Mouse (Mus musculus): ENCODE measurements around the gene Dis3. TPM values are rescaled to one million over a fixed set of nuclear protein-coding genes. Genes with fewer than 3 reads are reported as not detected.

Dis3 gene
- polyA plus RNA-seq, 1 experiment from 2014 or later = 27.5 TPM

GRCm38 (mm10) chr14:99058959-99059586 lies 40.5 kb downstream of the Dis3 start:
- H3K9me3 ChIP-seq (ENCODE audit: control insufficient read depth, low read length) = no peaks in the 10 kb centered on the region
- no peak overlapping the region for H3K4me2 ChIP-seq (ENCODE audit: low read length)
- peak; percentile 31; the same call in 1 of the 2 replicates for ATAC-seq (ENCODE audit: insufficient number of reproducible peaks, insufficient read depth, low FRiP score, low read depth)
- H3K27ac ChIP-seq (replicated peaks in 1 of 2; ENCODE audit: control insufficient read depth in 1 of 2, insufficient read depth in 1 of 2, low read depth in 2 of 2, low read length in 2 of 2) = no peak overlapping the region
- H3K36me3 ChIP-seq (ENCODE audit: control insufficient read depth, insufficient read depth, low read length) = peaks cover 68% of the 10 kb centered on the region
- no peak overlapping the region for H3K9ac ChIP-seq (ENCODE audit: low read length)
- WGBS = 85% methylated on average over 7 of the region's 7 CpGs
- H3K4me1 ChIP-seq (ENCODE audit: control insufficient read depth in 2 of 2, insufficient read depth in 2 of 2, low read length in 2 of 2) = no peaks in the 10 kb centered on the region
- H3K4me3 ChIP-seq (ENCODE audit: control insufficient read depth in 1 of 2, insufficient read depth in 1 of 2, low read depth in 1 of 2, low read length in 2 of 2) = no peak overlapping the region
- no peaks in the 10 kb centered on the region for H3K27me3 ChIP-seq (ENCODE audit: control insufficient read depth, insufficient read depth, low read length)

- H3K4me3 ChIP-seq (ENCODE audit: control insufficient read depth in 1 of 2, insufficient read depth in 1 of 2, low read depth in 1 of 2, low read length in 2 of 2) = peak overlapping the region; percentile 97 to 99
- peaks cover 24% of the 10 kb centered on the region for H3K36me3 ChIP-seq (ENCODE audit: control insufficient read depth, insufficient read depth, low read length)
- H3K4me2 ChIP-seq (ENCODE audit: low read length) = peak overlapping the region; percentile 72
- peak overlapping the region; percentile 47 to 94 for H3K27ac ChIP-seq (replicated peaks in 1 of 2; ENCODE audit: control insufficient read depth in 1 of 2, insufficient read depth in 1 of 2, low read depth in 2 of 2, low read length in 2 of 2)
- no peaks in the 10 kb centered on the region for H3K27me3 ChIP-seq (ENCODE audit: control insufficient read depth, insufficient read depth, low read length)
- under 1% methylated on average over 15 of the region's 15 CpGs for WGBS
- H3K4me1 ChIP-seq (ENCODE audit: control insufficient read depth in 2 of 2, insufficient read depth in 2 of 2, low read length in 2 of 2) = peaks cover 11 to 22% of the 10 kb centered on the region in 2 experiments
- no peaks in the 10 kb centered on the region for H3K9me3 ChIP-seq (ENCODE audit: control insufficient read depth, low read length)
- H3K9ac ChIP-seq (ENCODE audit: low read length) = peak overlapping the region; percentile 98
- ATAC-seq (ENCODE audit: insufficient number of reproducible peaks, insufficient read depth, low FRiP score, low read depth) = no peak
Observed at GRCm38 (mm10) chr14:99046782-99047181, 52.8 kb downstream of the Dis3 start.

DNA sequence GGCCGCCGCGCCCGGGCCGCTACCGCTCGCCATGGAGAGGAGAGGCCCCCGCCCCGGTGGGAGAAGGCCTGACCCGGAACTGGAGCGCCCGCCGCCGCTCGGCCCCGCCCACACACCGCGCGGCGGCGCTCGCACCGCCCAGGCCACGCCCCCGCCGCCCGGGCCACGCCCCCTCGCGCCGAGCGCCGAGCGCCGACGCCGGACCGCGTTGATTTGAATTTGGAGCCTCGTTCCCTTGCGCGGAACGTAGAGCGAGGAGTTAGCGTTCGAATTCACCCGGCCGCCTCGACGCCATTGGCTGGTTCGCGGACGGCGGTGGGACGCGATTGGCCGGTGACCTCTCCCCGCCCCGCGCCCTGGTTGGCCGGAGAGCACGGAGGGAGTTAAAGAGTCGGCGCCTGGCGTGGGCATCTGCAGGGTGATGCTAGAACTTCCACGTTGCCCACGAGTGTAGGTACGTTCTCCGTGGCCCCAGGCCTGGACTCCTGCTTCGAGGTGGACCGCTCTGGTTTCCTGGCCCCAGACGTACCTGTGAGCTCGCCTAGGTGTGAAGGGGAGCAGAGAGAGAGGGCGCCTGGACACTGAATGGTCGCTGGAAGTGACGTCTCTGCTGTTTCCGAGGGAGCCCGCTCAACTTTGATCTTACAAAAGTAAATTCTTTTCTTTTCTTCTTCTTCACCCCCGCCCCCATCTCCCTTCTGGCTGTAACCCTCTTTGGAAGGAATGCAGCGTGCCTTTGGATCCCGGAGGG lies 53.4 kb downstream of the Dis3 start, which contains the start of the genes Mzt1 and Bora:
Mzt1 (minus strand) TSS at position 104 of the 751 bp plus-strand sequence.
Bora (plus strand) TSS at position 192 of the 751 bp plus-strand sequence.
- Histone ChIP-seq H3K9me3 (ENCODE audit: control insufficient read depth, low read length) (no peaks in the 10 kb centered on the region), H3K9ac (ENCODE audit: low read length) (peak within 1 kb of the TSS; percentile 98), H3K27me3 (ENCODE audit: control insufficient read depth, insufficient read depth, low read length) (no peaks in the 10 kb centered on the region), H3K4me2 (ENCODE audit: low read length) (peak within 1 kb of the TSS; percentile 72), H3K36me3 (ENCODE audit: control insufficient read depth, insufficient read depth, low read length) (peaks cover 21% of the 10 kb centered on the region), H3K4me1 (ENCODE audit: control insufficient read depth in 2 of 2, insufficient read depth in 2 of 2, low read length in 2 of 2) (peaks cover 14 to 28% of the 10 kb centered on the region in 2 experiments), H3K4me3 (ENCODE audit: control insufficient read depth in 1 of 2, insufficient read depth in 1 of 2, low read depth in 1 of 2, low read length in 2 of 2) (peak within 1 kb of the TSS; percentile 97 to 99), H3K27ac (replicated peaks in 1 of 2; ENCODE audit: control insufficient read depth in 1 of 2, insufficient read depth in 1 of 2, low read depth in 2 of 2, low read length in 2 of 2) (peak within 1 kb of the TSS; percentile 82 to 94)
- WGBS = under 1% methylated on average over 75 of the region's 81 CpGs
- ATAC-seq (ENCODE audit: insufficient number of reproducible peaks, insufficient read depth, low FRiP score, low read depth) = peak; percentile 94

DNA sequence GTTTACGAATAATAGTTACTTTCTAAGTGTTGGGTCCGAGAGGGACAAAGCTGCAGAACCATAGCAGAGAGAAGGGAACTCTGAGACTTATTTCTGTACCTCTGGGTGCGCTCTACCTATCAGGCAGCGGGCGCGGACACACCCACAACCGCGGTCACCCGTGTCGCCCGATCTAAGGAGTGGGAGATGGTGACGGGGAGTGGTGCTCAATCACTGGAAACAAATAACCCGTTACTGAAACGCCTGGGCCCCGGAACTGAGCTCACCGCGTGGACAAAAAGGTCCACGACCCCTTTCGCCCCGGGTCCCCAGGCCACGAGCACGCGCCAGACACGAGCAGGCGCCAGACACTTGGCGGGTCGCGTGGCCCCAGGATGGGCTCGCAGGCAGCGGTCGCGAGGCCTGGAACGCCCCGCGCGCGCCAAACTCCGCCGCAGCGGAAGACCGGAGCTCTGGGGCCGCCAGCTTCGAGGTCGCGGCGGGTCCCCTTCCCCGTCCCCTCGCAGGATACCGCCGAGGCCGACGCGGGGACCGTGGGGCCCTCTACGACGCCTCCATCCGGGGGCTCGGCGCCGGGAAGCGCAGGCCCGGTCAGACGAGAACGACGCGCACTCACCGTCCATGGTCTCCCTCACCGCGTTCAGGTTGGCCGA lies 54.1 kb downstream of the Dis3 start:
- under 1% methylated on average over 63 of the region's 70 CpGs for WGBS
- peaks cover 14 to 32% of the 10 kb centered on the region in 2 experiments for H3K4me1 ChIP-seq (ENCODE audit: control insufficient read depth in 2 of 2, insufficient read depth in 2 of 2, low read length in 2 of 2)
- H3K27ac ChIP-seq (replicated peaks in 1 of 2; ENCODE audit: control insufficient read depth in 1 of 2, insufficient read depth in 1 of 2, low read depth in 2 of 2, low read length in 2 of 2) = peak overlapping the region; percentile 82 to 94
- no peaks in the 10 kb centered on the region for H3K27me3 ChIP-seq (ENCODE audit: control insufficient read depth, insufficient read depth, low read length)
- peak overlapping the region; percentile 98 for H3K9ac ChIP-seq (ENCODE audit: low read length)
- peaks cover 14% of the 10 kb centered on the region for H3K36me3 ChIP-seq (ENCODE audit: control insufficient read depth, insufficient read depth, low read length)
- H3K9me3 ChIP-seq (ENCODE audit: control insufficient read depth, low read length) = no peaks in the 10 kb centered on the region
- peak; percentile 7 for ATAC-seq (ENCODE audit: insufficient number of reproducible peaks, insufficient read depth, low FRiP score, low read depth)
- peak overlapping the region; percentile 70 for H3K4me2 ChIP-seq (ENCODE audit: low read length)
- peak overlapping the region; percentile 97 to 99 for H3K4me3 ChIP-seq (ENCODE audit: control insufficient read depth in 1 of 2, insufficient read depth in 1 of 2, low read depth in 1 of 2, low read length in 2 of 2)

GRCm38 (mm10) chr14:99044718-99045117 lies 54.9 kb downstream of the Dis3 start:
- no peak for ATAC-seq (ENCODE audit: insufficient number of reproducible peaks, insufficient read depth, low FRiP score, low read depth)
- 5% methylated on average over 5 of the region's 5 CpGs for WGBS
- Histone ChIP-seq H3K27me3 (ENCODE audit: control insufficient read depth, insufficient read depth, low read length) (no peaks in the 10 kb centered on the region), H3K4me3 (ENCODE audit: control insufficient read depth in 1 of 2, insufficient read depth in 1 of 2, low read depth in 1 of 2, low read length in 2 of 2) (peak overlapping the region; percentile 97 to 99), H3K36me3 (ENCODE audit: control insufficient read depth, insufficient read depth, low read length) (peaks cover 13% of the 10 kb centered on the region; the same call in 1 of the 2 replicates), H3K9ac (ENCODE audit: low read length) (peak overlapping the region; percentile 98), H3K27ac (replicated peaks in 1 of 2; ENCODE audit: control insufficient read depth in 1 of 2, insufficient read depth in 1 of 2, low read depth in 2 of 2, low read length in 2 of 2) (no peak overlapping the region), H3K9me3 (ENCODE audit: control insufficient read depth, low read length) (no peaks in the 10 kb centered on the region), H3K4me1 (ENCODE audit: control insufficient read depth in 2 of 2, insufficient read depth in 2 of 2, low read length in 2 of 2) (peaks cover 14 to 34% of the 10 kb centered on the region in 2 experiments), H3K4me2 (ENCODE audit: low read length) (peak overlapping the region; percentile 70)

DNA sequence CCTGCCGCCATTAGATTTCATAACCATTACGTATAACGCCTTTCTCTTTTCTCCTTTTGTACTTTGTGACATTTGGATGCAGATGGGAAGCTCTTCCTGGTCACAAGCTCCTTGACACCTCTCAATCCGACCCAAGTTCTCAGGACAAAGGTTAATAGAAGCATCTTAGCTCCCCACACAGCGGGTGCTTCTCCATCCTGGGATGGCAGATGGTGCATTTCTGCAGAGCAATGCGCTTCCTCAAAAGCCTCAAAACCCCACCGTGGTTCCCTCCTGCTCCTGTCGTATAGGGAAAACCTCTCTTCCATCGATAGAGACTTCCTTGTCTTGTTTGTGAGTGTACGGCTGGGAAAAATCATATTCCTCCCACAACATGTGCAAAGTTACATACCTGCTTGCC lies 55.5 kb downstream of the Dis3 start:
- Histone ChIP-seq H3K9ac (ENCODE audit: low read length) (peak overlapping the region; percentile 98), H3K4me1 (ENCODE audit: control insufficient read depth in 2 of 2, insufficient read depth in 2 of 2, low read length in 2 of 2) (peaks cover 14 to 34% of the 10 kb centered on the region in 2 experiments), H3K27me3 (ENCODE audit: control insufficient read depth, insufficient read depth, low read length) (no peaks in the 10 kb centered on the region), H3K27ac (replicated peaks in 1 of 2; ENCODE audit: control insufficient read depth in 1 of 2, insufficient read depth in 1 of 2, low read depth in 2 of 2, low read length in 2 of 2) (no peak overlapping the region), H3K4me3 (ENCODE audit: control insufficient read depth in 1 of 2, insufficient read depth in 1 of 2, low read depth in 1 of 2, low read length in 2 of 2) (peak overlapping the region in 1 of 2 experiments; percentile 99; a peak in 2 of 4 replicates), H3K36me3 (ENCODE audit: control insufficient read depth, insufficient read depth, low read length) (peaks cover 15% of the 10 kb centered on the region), H3K9me3 (ENCODE audit: control insufficient read depth, low read length) (no peaks in the 10 kb centered on the region), H3K4me2 (ENCODE audit: low read length) (peak overlapping the region; percentile 70)
- WGBS = 37% methylated on average over 10 of the region's 10 CpGs
- ATAC-seq (ENCODE audit: insufficient number of reproducible peaks, insufficient read depth, low FRiP score, low read depth) = no peak

GRCm38 (mm10) chr14:99043499-99043898 lies 56.1 kb downstream of the Dis3 start:
- WGBS = 50% methylated on average over 1 of the region's 1 CpGs
- Histone ChIP-seq H3K27ac (replicated peaks in 1 of 2; ENCODE audit: control insufficient read depth in 1 of 2, insufficient read depth in 1 of 2, low read depth in 2 of 2, low read length in 2 of 2) (no peak overlapping the region), H3K4me2 (ENCODE audit: low read length) (peak overlapping the region; percentile 70), H3K4me3 (ENCODE audit: control insufficient read depth in 1 of 2, insufficient read depth in 1 of 2, low read depth in 1 of 2, low read length in 2 of 2) (no peak overlapping the region), H3K36me3 (ENCODE audit: control insufficient read depth, insufficient read depth, low read length) (peaks cover 15% of the 10 kb centered on the region), H3K9me3 (ENCODE audit: control insufficient read depth, low read length) (no peaks in the 10 kb centered on the region), H3K27me3 (ENCODE audit: control insufficient read depth, insufficient read depth, low read length) (no peaks in the 10 kb centered on the region), H3K9ac (ENCODE audit: low read length) (no peak overlapping the region), H3K4me1 (ENCODE audit: control insufficient read depth in 2 of 2, insufficient read depth in 2 of 2, low read length in 2 of 2) (peaks cover 14 to 34% of the 10 kb centered on the region in 2 experiments)
- ATAC-seq (ENCODE audit: insufficient number of reproducible peaks, insufficient read depth, low FRiP score, low read depth) = no peak

All from heart, embryonic 14.5 days (tissue).